28 mouse cellular contexts compared by ENCODE assay signal in the genomic region with DNA sequence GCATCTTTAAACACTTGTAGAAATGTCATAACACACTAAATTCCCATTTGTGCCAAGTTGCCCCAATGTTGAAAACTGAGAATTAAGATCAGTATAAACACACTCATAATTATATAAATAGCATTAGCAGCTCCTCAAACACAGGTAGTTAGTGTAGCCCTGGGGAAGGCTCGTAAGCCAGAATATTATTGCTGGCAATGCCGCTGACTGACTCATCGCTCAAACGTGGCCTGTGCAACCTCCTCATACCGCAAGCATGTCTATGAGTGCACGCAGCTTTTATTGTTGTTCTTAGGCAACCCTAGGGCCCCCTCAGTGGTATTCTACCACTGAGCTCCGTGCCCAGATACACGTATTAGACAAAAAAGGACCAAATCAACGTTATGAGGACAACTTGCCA. TPM values are rescaled to one million over a fixed set of nuclear protein-coding genes. Genes with fewer than 3 reads are reported as not detected.
DNase-seq lines count a peak whose midpoint lies in the region; ATAC-seq and TF ChIP-seq lines count a peak whose summit lies in the region.
"Had no signal": no experiment of that assay in that cellular context is flagged by ENCODE, and none has a peak within 500 bp of the region (broad histone marks: within the 10 kb centered on the region; RNA-seq: fewer than 3 reads in every experiment).

No protein-coding gene starts in this region.

- TF ChIP-seq CTCF in lung, postnatal 0 days (IDR thresholded peaks at IDR 0.05): no peak

- intact Hi-C loops in left cerebral cortex, postnatal 10 days (cut with DNase I): no loop called here

- no peak for TF ChIP-seq EP300 in lung, postnatal 0 days (IDR thresholded peaks at IDR 0.05)

- no peak for ATAC-seq in lung, postnatal 0 days
- ATAC-seq: activated CD4-positive, CD25-positive, alpha-beta regulatory T cell, adult 4 months; forebrain, embryonic 16.5 days; intestine, embryonic 15.5 days had no signal

- peak; percentile 53 to 77 for DNase-seq in adrenal gland, adult (ENCODE audit: inconsistent age in 2 of 2, low spot score in 1 of 2)
- no peak for DNase-seq in adrenal gland, postnatal 10 days
- peak; percentile 53 for DNase-seq in lung, postnatal 0 days (ENCODE audit: low spot score)
- no peak for DNase-seq in lung, postnatal 14 days
- DNase-seq in left cerebral cortex, adult 11 months (ENCODE audit: low spot score): no peak
- no peak for DNase-seq in left cerebral cortex, postnatal 10 days (ENCODE audit: extremely low spot score in 1 of 2, low spot score in 2 of 2)
- DNase-seq: cerebellum, adult 11 months; cerebellum, postnatal 10 days; gastrocnemius, postnatal 10 days; kidney, postnatal 4 days; layer of hippocampus, adult 9-11 months; left cerebral cortex, postnatal 4 days; midbrain, embryonic 14.5 days; right cerebral cortex, postnatal 4 days; thymus, postnatal 14 days had no signal

- no peak overlapping the region for H3K4me2 ChIP-seq in lung, postnatal 0 days (replicated peaks; ENCODE audit: low read depth, low read length)
- H3K4me2 ChIP-seq: heart, embryonic 11.5 days; hindbrain, embryonic 15.5 days; intestine, embryonic 15.5 days; limb, embryonic 15.5 days had no signal

- H3K27me3 ChIP-seq in lung, postnatal 0 days (replicated peaks; ENCODE audit: insufficient read depth, low read length): no peaks in the 10 kb centered on the region
- H3K27me3 ChIP-seq: CH12.LX; hindbrain, embryonic 15.5 days; intestine, embryonic 15.5 days; limb, embryonic 15.5 days had no signal

- no peak overlapping the region for H3K4me3 ChIP-seq in lung, postnatal 0 days (ENCODE audit: low read depth, low read length)
- no peak overlapping the region for H3K4me3 ChIP-seq in brown adipose tissue, adult 24 weeks (ENCODE audit: insufficient read depth, low read depth, low read length)
- H3K4me3 ChIP-seq: embryonic facial prominence, embryonic 10.5 days; forebrain, embryonic 10.5 days; hindbrain, embryonic 15.5 days; intestine, embryonic 15.5 days; left cerebral cortex, adult 2 months; limb, embryonic 15.5 days had no signal

- H3K27ac ChIP-seq in lung, postnatal 0 days (ENCODE audit: low read length): no peak overlapping the region
- peak overlapping the region; percentile 39; the same call in 1 of the 2 replicates for H3K27ac ChIP-seq in brown adipose tissue, adult 24 weeks (replicated peaks; ENCODE audit: low read depth, low read length)
- H3K27ac ChIP-seq: embryonic facial prominence, embryonic 10.5 days; forebrain, embryonic 10.5 days; hindbrain, embryonic 15.5 days; intestine, embryonic 15.5 days; left cerebral cortex, adult 2 months; limb, embryonic 15.5 days; liver, embryonic 14.5 days had no signal

- no peak overlapping the region for H3K9ac ChIP-seq in lung, postnatal 0 days (replicated peaks; ENCODE audit: low read depth)
- H3K9ac ChIP-seq: hindbrain, embryonic 15.5 days; intestine, embryonic 15.5 days; limb, embryonic 15.5 days; liver, embryonic 14.5 days had no signal

- 52% methylated on average over 9 of the region's 9 CpGs for WGBS in lung, postnatal 0 days

- no peaks in the 10 kb centered on the region for H3K36me3 ChIP-seq in lung, postnatal 0 days (ENCODE audit: insufficient read depth, low read length)
- H3K36me3 ChIP-seq: embryonic facial prominence, embryonic 10.5 days; forebrain, embryonic 10.5 days; G1E; hindbrain, embryonic 15.5 days; intestine, embryonic 15.5 days; limb, embryonic 15.5 days had no signal

- no peaks in the 10 kb centered on the region for H3K9me3 ChIP-seq in lung, postnatal 0 days (ENCODE audit: low read length)
- H3K9me3 ChIP-seq: embryonic facial prominence, embryonic 10.5 days; forebrain, embryonic 10.5 days; G1E; hindbrain, embryonic 15.5 days; intestine, embryonic 15.5 days; limb, embryonic 15.5 days had no signal

- H3K4me1 ChIP-seq in lung, postnatal 0 days (ENCODE audit: insufficient read depth, low read depth, low read length): peaks cover 5% of the 10 kb centered on the region; the same call in 1 of the 2 replicates
- peaks cover 20% of the 10 kb centered on the region for H3K4me1 ChIP-seq in brown adipose tissue, adult 24 weeks (ENCODE audit: control insufficient read depth, insufficient read depth, insufficient read length, low read length)

RNA-seq across cellular contexts. Expression of a gene that starts 24.7 kb away (rescaled TPM):
- total RNA-seq in adrenal gland, postnatal 10 days (2021): 100 to 1,000 TPM; 204 to 214 TPM
- 60.7 and 66.4 TPM in 2 replicates for polyA plus RNA-seq in lung, postnatal 0 days (2015; fragmentation: Nextera tagmentation; extraction: Ambion mirVana)
- polyA plus RNA-seq in brown adipose tissue, adult 24 weeks (2012; ENCODE audit: insufficient read depth, insufficient read length, missing spikeins): 370 and 390 TPM in 2 replicates
- total RNA-seq in left cerebral cortex, postnatal 10 days (2021): 10 to 100 TPM; 40.5 to 43.1 TPM

Comparison
In these comparisons a context has a peak if more than half of its experiments do, and no peak if none do; other contexts are left out.
1. DNase-seq: peak in adrenal gland, adult (2 of 2) and lung, postnatal 0 days (single experiment); none in adrenal gland, postnatal 10 days (single experiment), lung, postnatal 14 days (single experiment), left cerebral cortex, adult 11 months (single experiment) and left cerebral cortex, postnatal 10 days (0 of 2).
2. RNA of a gene that starts 24.7 kb away (total RNA-seq): 204 to 214 TPM in adrenal gland, postnatal 10 days; 40.5 to 43.1 TPM in left cerebral cortex, postnatal 10 days; every median in the first group is over 4 times any median in the second.